Mouse (Mus musculus): ENCODE measurements around the gene Vps18.

Vps18 gene

DNA sequence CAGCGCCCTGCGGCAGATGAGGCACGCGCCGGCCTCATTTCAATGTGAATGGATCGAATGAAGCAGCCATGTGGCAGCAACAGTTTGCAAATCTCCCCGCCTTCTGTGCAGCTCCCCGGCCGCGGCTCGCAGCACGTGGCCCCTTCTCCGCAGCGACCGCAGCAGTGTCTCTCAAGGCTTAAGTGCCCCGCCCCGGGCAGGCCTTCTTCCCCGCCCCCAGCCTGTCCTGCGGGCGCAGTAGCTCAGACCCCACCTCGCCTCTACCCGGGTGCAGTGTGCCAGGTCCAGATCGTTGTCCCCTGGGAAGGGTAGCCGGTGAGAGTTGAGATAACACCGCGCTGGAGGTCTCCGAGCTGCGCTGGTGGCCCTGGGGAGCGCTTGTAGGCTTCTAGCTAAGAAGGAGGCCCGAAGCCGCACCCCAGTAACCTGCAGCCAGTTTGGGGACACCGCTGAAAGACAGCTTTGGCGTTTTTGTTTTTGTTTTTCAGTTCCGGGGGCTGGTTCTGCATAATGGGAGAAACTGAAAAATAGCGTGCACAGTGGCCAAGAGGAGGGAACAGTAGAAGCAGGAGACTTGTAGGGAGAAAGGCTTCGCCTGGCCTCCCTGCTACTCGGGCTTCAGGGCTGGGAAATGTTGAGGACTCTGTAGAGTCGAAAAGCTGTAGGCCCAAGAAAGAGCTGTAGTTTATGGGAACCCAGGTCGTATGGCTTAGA, 34.2 kb downstream of the Vps18 start:
- peak; percentile 78 to 86 for DNase-seq

- DNase-seq: peak; percentile 61 to 73
Measured at GRCm38 (mm10) chr2:119323866-119324575, 35.5 kb downstream of the Vps18 start.

DNA sequence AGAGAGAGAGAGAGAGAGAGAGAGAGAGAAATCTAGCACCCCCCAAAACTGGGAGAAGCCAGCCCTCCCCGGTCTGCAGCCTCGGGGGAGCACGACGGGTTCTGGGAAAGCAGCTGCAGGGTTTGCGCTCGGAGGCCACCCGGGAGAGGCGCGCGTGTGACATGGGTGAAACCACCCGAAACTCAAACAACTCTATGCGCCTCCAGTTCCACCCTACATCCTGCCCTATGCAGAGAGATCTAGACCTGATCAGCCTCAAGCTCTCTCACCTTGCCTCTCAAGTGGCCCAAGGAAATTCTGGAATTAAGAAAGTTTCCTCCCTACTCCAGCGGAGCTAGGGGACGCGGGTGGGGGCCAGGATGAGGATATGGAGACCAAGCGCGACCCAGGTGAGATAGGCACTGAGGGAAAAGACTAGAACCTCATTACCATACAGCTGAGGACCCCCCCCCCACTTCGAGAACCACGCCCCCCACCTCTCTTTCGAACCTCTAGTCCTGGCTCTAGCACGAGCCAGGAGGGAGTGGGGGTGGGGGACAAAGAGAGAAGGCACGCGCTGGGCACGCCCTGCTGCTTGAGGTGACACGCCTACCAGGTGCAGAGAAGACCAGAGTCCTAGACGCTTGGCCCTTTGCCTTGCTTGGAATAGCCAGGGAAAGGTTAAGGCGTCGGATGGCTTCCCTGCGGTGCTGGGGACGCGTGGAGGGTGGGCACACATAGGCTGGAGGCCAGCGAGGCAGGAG, 36.2 kb downstream of the Vps18 start:
- DNase-seq: peak; percentile 63 to 66

DNA sequence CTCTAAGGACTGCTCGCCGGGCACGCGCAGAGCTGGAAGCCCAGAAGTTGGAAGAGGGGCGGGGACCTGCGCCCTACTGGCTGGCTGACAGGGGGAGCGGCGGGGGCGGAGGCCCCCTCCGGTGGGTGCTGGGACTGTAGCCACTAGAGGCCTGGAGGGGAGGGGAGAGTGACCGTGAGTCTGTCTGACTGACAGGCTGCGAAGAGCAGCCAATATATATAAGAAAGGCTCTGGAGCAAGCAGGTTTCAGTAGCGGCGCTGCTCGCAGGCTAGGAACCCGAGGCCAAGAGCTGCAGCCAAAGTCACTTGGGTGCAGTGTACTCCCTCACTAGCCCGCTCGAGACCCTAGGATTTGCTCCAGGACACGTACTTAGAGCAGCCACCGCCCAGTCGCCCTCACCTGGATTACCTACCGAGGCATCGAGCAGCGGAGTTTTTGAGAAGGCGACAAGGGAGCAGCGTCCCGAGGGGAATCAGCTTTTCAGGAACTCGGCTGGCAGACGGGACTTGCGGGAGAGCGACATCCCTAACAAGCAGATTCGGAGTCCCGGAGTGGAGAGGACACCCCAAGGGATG, 37.1 kb downstream of the Vps18 start, which contains the start of gene Dll4:
Gene Dll4 (plus strand): TSS at position 217 of the 576 bp plus-strand sequence.
- DNase-seq: peak; percentile 58 to 61

DNA sequence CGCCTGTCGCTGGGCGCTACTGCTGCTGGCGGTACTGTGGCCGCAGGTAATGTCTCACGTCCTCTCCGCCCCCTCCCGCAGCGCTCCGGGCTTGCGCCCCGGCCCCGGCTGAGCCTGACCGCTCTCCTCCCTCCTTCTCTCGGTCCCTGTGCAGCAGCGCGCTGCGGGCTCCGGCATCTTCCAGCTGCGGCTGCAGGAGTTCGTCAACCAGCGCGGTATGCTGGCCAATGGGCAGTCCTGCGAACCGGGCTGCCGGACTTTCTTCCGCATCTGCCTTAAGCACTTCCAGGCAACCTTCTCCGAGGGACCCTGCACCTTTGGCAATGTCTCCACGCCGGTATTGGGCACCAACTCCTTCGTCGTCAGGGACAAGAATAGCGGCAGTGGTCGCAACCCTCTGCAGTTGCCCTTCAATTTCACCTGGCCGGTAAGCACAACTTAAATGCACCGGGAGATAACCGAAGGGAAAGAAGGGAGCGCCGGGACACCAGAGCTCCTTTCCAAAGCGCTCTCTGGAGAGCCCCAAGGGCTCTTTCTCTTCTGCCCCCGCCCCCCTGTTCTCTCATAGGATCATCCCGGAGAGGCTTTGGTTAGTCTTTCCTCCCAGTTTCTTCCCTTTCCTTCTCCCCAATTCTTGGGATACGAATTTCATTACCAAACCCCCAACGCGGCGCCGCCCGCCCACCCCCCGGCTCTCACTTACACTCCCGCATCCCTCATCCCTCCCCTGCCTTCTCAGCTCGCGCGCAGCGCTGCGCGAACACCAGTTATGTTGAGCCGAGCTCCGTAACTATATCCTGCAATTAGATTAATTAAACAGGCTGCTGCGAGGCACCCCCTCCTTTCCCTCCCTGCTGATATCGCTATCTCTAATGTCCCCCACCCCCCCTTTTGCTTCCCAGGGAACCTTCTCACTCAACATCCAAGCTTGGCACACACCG, 37.9 kb downstream of the Vps18 start:
- peak; percentile 53 to 55 for DNase-seq

- DNase-seq: peak; percentile 93
Measured at GRCm38 (mm10) chr2:119327102-119327480, 38.6 kb downstream of the Vps18 start.

DNA sequence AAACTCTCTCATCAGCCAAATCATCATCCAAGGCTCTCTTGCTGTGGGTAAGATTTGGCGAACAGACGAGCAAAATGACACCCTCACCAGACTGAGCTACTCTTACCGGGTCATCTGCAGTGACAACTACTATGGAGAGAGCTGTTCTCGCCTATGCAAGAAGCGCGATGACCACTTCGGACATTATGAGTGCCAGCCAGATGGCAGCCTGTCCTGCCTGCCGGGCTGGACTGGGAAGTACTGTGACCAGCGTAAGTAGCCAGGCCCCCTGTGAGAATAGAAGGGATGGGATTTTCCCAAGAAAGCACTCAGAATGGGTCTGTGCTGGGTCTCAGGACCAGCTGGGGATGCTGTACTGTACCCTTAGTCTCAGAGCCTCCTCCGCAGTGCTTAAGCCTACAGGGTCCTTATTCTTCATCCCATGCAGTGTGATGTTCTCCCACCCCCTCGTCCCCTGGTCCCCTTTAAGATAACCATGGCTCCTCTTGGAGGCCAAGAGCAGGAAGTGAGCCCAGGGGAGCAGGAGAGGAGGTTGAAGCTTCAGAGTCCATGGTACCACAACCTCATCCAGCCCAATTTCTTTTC, 39.5 kb downstream of the Vps18 start:
- DNase-seq: peak; percentile 69 to 74

DNA sequence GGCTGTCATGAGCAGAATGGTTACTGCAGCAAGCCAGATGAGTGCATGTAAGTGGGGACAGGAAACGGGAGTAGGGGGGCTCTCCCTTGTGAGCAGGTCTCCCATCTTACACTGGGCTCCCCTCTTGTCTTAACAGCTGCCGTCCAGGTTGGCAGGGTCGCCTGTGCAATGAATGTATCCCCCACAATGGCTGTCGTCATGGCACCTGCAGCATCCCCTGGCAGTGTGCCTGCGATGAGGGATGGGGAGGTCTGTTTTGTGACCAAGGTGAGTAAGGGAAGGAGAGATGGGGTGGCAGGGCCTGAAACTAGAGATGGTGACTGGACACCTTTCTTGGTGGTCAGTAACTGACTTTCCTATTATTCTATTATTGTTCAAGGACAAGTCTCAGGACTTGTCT, 40.0 kb downstream of the Vps18 start:
- DNase-seq: peak; percentile 71 to 74

DNA sequence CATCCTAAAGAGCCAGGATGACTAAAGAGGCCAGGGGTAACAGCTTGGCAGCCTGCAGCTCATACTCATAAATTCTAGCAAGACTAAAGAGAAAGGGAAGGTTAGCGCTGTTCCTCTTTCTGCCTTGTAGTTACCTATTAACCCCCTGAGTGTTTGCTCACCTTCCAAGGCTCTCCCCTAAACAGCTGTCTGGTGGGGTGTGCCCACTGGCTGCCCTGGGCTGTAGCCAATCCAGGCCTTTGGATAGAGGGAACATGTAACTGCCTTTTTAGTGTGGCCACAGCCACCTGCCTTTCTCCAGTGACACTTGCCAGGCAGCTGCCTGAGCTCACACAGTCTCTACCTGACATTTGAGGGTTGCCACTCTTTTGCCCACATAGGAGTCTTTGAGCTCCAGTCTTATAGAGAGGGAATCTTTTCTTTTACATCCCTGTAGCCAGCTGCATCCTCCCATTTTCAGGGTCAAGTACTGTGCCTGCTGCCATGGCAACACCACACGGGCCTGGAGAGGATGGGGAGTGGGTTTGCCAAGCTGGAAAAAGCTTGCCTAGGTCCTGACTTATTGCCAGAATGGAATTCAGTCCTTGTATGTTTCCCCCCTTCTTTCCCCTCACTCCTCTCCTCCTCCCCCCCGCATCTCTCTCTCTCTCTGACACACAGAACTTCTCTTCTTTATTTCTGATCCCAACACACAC, 40.7 kb downstream of the Vps18 start:
- DNase-seq: peak; percentile 64 to 74

DNA sequence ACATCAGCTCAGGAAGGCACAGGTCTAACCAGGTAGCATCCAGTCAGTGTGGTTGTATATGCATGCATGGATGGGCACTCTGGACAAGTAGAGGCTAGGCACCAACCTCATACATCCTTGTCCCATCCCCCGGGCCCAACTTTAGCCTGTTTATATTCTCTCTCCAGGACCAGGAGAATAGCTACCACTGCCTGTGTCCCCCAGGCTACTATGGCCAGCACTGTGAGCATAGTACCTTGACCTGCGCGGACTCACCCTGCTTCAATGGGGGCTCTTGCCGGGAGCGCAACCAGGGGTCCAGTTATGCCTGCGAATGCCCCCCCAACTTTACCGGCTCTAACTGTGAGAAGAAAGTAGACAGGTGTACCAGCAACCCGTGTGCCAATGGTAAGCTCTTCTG, 42.3 kb downstream of the Vps18 start:
- DNase-seq: peak in 1 of 2 experiments; percentile 5

DNA sequence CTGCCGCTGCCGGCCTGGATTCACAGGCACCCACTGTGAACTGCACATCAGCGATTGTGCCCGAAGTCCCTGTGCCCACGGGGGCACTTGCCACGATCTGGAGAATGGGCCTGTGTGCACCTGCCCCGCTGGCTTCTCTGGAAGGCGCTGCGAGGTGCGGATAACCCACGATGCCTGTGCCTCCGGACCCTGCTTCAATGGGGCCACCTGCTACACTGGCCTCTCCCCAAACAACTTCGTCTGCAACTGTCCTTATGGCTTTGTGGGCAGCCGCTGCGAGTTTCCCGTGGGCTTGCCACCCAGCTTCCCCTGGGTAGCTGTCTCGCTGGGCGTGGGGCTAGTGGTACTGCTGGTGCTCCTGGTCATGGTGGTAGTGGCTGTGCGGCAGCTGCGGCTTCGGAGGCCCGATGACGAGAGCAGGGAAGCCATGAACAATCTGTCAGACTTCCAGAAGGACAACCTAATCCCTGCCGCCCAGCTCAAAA, 43.7 kb downstream of the Vps18 start:
- peak in 1 of 2 experiments; percentile 16 for DNase-seq

- DNase-seq: peak in 1 of 2 experiments; percentile 7
Measured at GRCm38 (mm10) chr2:119334135-119334534, 45.6 kb downstream of the Vps18 start.

DNA sequence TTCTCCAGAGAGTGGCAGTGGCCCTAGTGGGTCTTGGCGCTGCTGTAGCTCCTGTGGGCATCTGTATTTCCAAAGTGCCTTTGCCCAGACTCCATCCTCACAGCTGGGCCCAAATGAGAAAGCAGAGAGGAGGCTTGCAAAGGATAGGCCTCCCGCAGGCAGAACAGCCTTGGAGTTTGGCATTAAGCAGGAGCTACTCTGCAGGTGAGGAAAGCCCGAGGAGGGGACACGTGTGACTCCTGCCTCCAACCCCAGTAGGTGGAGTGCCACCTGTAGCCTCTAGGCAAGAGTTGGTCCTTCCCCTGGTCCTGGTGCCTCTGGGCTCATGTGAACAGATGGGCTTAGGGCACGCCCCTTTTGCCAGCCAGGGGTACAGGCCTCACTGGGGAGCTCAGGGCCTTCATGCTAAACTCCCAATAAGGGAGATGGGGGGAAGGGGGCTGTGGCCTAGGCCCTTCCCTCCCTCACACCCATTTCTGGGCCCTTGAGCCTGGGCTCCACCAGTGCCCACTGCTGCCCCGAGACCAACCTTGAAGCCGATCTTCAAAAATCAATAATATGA, 46.5 kb downstream of the Vps18 start:
- peak; percentile 5 to 12 for DNase-seq

GRCm38 (mm10) chr2:119335535-119335934, 47.0 kb downstream of the Vps18 start:
- DNase-seq: no peak

DNA sequence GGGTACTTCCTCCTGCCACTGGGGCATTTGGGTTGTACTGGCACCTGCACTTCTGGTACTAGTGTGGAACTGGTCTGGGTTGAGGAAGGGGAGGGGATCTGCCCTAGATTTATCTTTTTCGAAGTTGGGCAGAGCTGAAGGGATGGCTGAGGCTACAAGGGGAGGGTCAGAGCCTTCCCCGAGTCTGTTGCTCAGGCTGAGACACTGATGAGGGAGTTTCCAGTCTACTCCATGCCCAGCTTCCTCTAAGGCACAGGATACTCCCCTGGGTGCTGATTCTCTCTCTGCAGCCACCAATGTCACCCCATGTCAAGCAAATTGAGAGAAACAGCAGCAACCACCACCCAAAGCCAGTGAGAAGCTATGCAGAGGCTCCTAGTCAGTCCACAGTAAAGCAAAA, 47.5 kb downstream of the Vps18 start:
- DNase-seq: no peak

- DNase-seq: peak; percentile 36 to 50
Measured at GRCm38 (mm10) chr2:119336470-119336869, 47.9 kb downstream of the Vps18 start.

GRCm38 (mm10) chr2:119337425-119338265, 49.1 kb downstream of the Vps18 start:
- DNase-seq: peak; percentile 94 to 96

DNA sequence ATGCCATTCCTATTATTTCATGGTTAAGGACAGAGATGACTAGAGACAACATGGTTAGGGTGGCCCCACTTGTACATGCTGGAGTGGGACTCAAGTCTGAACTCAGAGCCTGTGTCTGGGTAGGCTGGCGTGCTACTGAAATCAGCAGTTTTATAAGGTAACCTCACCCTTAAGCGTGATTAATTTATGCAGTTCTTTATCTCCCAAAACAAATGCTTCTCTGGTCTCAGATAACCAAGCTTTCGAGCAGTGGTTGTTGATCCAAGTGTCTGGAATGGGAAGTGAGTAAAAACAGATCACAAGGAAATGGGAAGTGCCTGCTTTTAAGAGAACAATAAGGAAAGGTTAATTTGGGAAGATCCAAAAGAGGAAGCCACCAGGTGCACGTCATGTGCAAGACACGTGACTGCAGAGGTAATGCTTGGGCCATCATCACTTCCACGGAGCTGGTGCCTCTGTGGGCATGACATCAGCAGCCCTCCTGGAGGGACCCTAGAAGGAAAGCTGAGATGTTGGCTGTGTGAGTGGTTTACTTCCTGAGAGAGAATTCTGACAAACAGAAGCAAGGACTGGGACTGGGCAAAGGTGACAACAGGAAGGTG, 56.1 kb downstream of the Vps18 start:
- DNase-seq: no peak

Data from cerebellum, postnatal 10 days (tissue).